Mouse (Mus musculus) kidney, embryonic 16.5 days (tissue): Measurements from ENCODE around the gene Lingo2. TPM values are rescaled to one million over a fixed set of nuclear protein-coding genes. Genes with fewer than 3 reads are reported as not detected.

Experiments
- ATAC-seq: fragments of 200-750 bp; cut with Nextera tagmentation; 2 replicates; pipeline ENCODE4 v1.8.0; 2017; ENCODE audit warnings: moderate TSS enrichment; ENCODE audit not compliant: low FRiP score, low TSS enrichment
- H3K27ac ChIP-seq: fragments of 300-500 bp; sonication (generic); 2 replicates; pipeline ENCODE4 v1.5.1; 2014; ENCODE audit warnings: low read length
- H3K27me3 ChIP-seq: fragments of 300-500 bp; sonication (generic); 2 replicates; pipeline ENCODE4 v1.6.1; 2014; ENCODE audit warnings: low read length, control low read depth, mixed read lengths; ENCODE audit not compliant: insufficient read depth
- H3K36me3 ChIP-seq: fragments of 300-500 bp; sonication (generic); 2 replicates; pipeline ENCODE4 v1.6.1; 2014; ENCODE audit warnings: low read length, control low read depth, mixed read lengths; ENCODE audit not compliant: insufficient read depth
- H3K4me1 ChIP-seq: fragments of 300-500 bp; sonication (generic); 2 replicates; pipeline ENCODE4 v1.6.1; 2014; ENCODE audit warnings: low read length, control low read depth, mixed read lengths; ENCODE audit not compliant: insufficient read depth
- H3K4me2 ChIP-seq: fragments of 300-500 bp; sonication (generic); replicated peaks from 2 replicates; pipeline ENCODE4 v1.6.1; 2014; ENCODE audit warnings: low read depth, low read length
- H3K4me3 ChIP-seq: fragments of 300-500 bp; sonication (generic); 2 replicates; pipeline ENCODE4 v1.5.1; 2014; ENCODE audit warnings: mild to moderate bottlenecking, low read length
- H3K9ac ChIP-seq: fragments of 300-500 bp; sonication (generic); replicated peaks from 2 replicates; pipeline ENCODE4 v1.6.1; 2014; ENCODE audit warnings: low read length
- H3K9me3 ChIP-seq: fragments of 300-500 bp; sonication (generic); 2 replicates; pipeline ENCODE4 v1.6.1; 2016; ENCODE audit warnings: low read length, control low read depth
- WGBS: fragments of 180-500 bp; shearing (Covaris S2); extraction: QIAGEN DNeasy Blood & Tissue Kit; methylation state at CpG from one replicate; pipeline ENCODE4 v1.1.7; 2014; 5-methylcytosine and 5-hydroxymethylcytosine counted together
- polyA plus RNA-seq: library from polyadenylated mRNA; unstranded; fragments of >200 nt; fragmentation: Nextera tagmentation; extraction: Ambion mirVana; gene quantifications from 2 replicates; pipeline ENCODE4 v1.2.1, GENCODE M21; 2015

Gene Lingo2
- polyA plus RNA-seq, 1 experiment from 2014 or later: 0.22 TPM

- Histone ChIP-seq H3K27ac (no peak overlapping the region), H3K4me2 (no peak overlapping the region), H3K36me3 (no peaks in the 10 kb centered on the region), H3K4me1 (no peaks in the 10 kb centered on the region), H3K9me3 (no peaks in the 10 kb centered on the region; the same call in 1 of the 2 replicates), H3K27me3 (no peaks in the 10 kb centered on the region), H3K9ac (no peak overlapping the region), H3K4me3 (no peak overlapping the region)
- no peak for ATAC-seq
These were observed 126.6 kb downstream of the Lingo2 start for GRCm38 (mm10) chr4:36824982-36825381.

- no peak overlapping the region for H3K27ac ChIP-seq
- no peak overlapping the region for H3K4me3 ChIP-seq
- H3K4me1 ChIP-seq: no peaks in the 10 kb centered on the region
- ATAC-seq: no peak
- no peaks in the 10 kb centered on the region for H3K36me3 ChIP-seq
- H3K9me3 ChIP-seq: no peaks in the 10 kb centered on the region
- no peak overlapping the region for H3K4me2 ChIP-seq
- H3K9ac ChIP-seq: no peak overlapping the region
- H3K27me3 ChIP-seq: no peaks in the 10 kb centered on the region
These were observed 129.6 kb downstream of the Lingo2 start for GRCm38 (mm10) chr4:36821914-36822313.

- Histone ChIP-seq H3K4me3 (no peak overlapping the region), H3K9me3 (no peaks in the 10 kb centered on the region), H3K27me3 (no peaks in the 10 kb centered on the region), H3K9ac (no peak overlapping the region), H3K36me3 (no peaks in the 10 kb centered on the region), H3K27ac (no peak overlapping the region), H3K4me2 (no peak overlapping the region), H3K4me1 (no peaks in the 10 kb centered on the region)
- ATAC-seq: no peak
- 84% methylated on average over 4 of the region's 4 CpGs for WGBS
These were observed 176.5 kb downstream of the Lingo2 start for GRCm38 (mm10) chr4:36775088-36775487.

- 53% methylated on average over 2 of the region's 2 CpGs for WGBS
- ATAC-seq: no peak
These were observed 220.9 kb downstream of the Lingo2 start for GRCm38 (mm10) chr4:36730691-36731090.

GRCm38 (mm10) chr4:36716411-36716810 is 235.1 kb downstream of the Lingo2 start:
- no peaks in the 10 kb centered on the region for H3K36me3 ChIP-seq
- ATAC-seq: no peak
- no peak overlapping the region for H3K4me2 ChIP-seq
- no peaks in the 10 kb centered on the region for H3K9me3 ChIP-seq
- no peak overlapping the region for H3K4me3 ChIP-seq
- WGBS: 71% methylated on average over 1 of the region's 1 CpGs
- H3K9ac ChIP-seq: no peak overlapping the region
- no peaks in the 10 kb centered on the region for H3K4me1 ChIP-seq
- no peak overlapping the region for H3K27ac ChIP-seq
- H3K27me3 ChIP-seq: no peaks in the 10 kb centered on the region

More at GRCm38 (mm10) chr4:36730691-36731090, 220.9 kb downstream of the Lingo2 start:
- no peaks in the 10 kb centered on the region for H3K27me3 ChIP-seq
- no peaks in the 10 kb centered on the region for H3K9me3 ChIP-seq
- no peak overlapping the region for H3K4me3 ChIP-seq
- H3K4me2 ChIP-seq: no peak overlapping the region
- no peak overlapping the region for H3K27ac ChIP-seq
- H3K4me1 ChIP-seq: no peaks in the 10 kb centered on the region
- H3K36me3 ChIP-seq: no peaks in the 10 kb centered on the region
- H3K9ac ChIP-seq: no peak overlapping the region

- Histone ChIP-seq H3K27me3 (no peaks in the 10 kb centered on the region), H3K36me3 (no peaks in the 10 kb centered on the region), H3K27ac (no peak overlapping the region), H3K4me1 (no peaks in the 10 kb centered on the region), H3K4me2 (no peak overlapping the region), H3K9ac (no peak overlapping the region), H3K9me3 (no peaks in the 10 kb centered on the region), H3K4me3 (no peak overlapping the region)
- WGBS: 87% methylated on average over 3 of the region's 3 CpGs
- ATAC-seq: no peak
These were observed 252.7 kb downstream of the Lingo2 start for GRCm38 (mm10) chr4:36698888-36699287.

- WGBS: 67% methylated on average over 2 of the region's 2 CpGs
- Histone ChIP-seq H3K9me3 (no peaks in the 10 kb centered on the region), H3K27me3 (no peaks in the 10 kb centered on the region), H3K36me3 (no peaks in the 10 kb centered on the region), H3K27ac (no peak overlapping the region), H3K4me1 (no peaks in the 10 kb centered on the region), H3K9ac (no peak overlapping the region), H3K4me2 (no peak overlapping the region), H3K4me3 (no peak overlapping the region)
- no peak for ATAC-seq
These were observed 254.7 kb downstream of the Lingo2 start for GRCm38 (mm10) chr4:36696810-36697209.

GRCm38 (mm10) chr4:36659920-36660319 is 291.6 kb downstream of the Lingo2 start:
- H3K4me3 ChIP-seq: no peak overlapping the region
- H3K9ac ChIP-seq: no peak overlapping the region
- WGBS: 82% methylated on average over 2 of the region's 2 CpGs
- no peaks in the 10 kb centered on the region for H3K9me3 ChIP-seq
- H3K4me1 ChIP-seq: no peaks in the 10 kb centered on the region
- no peak overlapping the region for H3K4me2 ChIP-seq
- H3K27me3 ChIP-seq: no peaks in the 10 kb centered on the region
- H3K36me3 ChIP-seq: no peaks in the 10 kb centered on the region
- no peak overlapping the region for H3K27ac ChIP-seq
- no peak for ATAC-seq

GRCm38 (mm10) chr4:36647753-36648152 is 303.8 kb downstream of the Lingo2 start:
- Histone ChIP-seq H3K4me2 (no peak overlapping the region), H3K9me3 (no peaks in the 10 kb centered on the region), H3K27ac (no peak overlapping the region), H3K4me1 (no peaks in the 10 kb centered on the region), H3K27me3 (no peaks in the 10 kb centered on the region), H3K9ac (no peak overlapping the region), H3K4me3 (no peak overlapping the region), H3K36me3 (no peaks in the 10 kb centered on the region)
- no peak for ATAC-seq

GRCm38 (mm10) chr4:36635666-36636065 is 315.9 kb downstream of the Lingo2 start:
- no peaks in the 10 kb centered on the region for H3K27me3 ChIP-seq
- no peak overlapping the region for H3K27ac ChIP-seq
- 83% methylated on average over 2 of the region's 2 CpGs for WGBS
- no peak overlapping the region for H3K4me2 ChIP-seq
- H3K9ac ChIP-seq: no peak overlapping the region
- no peaks in the 10 kb centered on the region for H3K9me3 ChIP-seq
- no peak for ATAC-seq
- H3K36me3 ChIP-seq: no peaks in the 10 kb centered on the region
- H3K4me3 ChIP-seq: no peak overlapping the region
- no peaks in the 10 kb centered on the region for H3K4me1 ChIP-seq

- H3K9ac ChIP-seq: no peak overlapping the region
- no peak for ATAC-seq
- no peak overlapping the region for H3K4me3 ChIP-seq
- no peaks in the 10 kb centered on the region for H3K9me3 ChIP-seq
- H3K27ac ChIP-seq: no peak overlapping the region
- H3K36me3 ChIP-seq: no peaks in the 10 kb centered on the region
- 74% methylated on average over 5 of the region's 5 CpGs for WGBS
- H3K4me2 ChIP-seq: no peak overlapping the region
- H3K4me1 ChIP-seq: no peaks in the 10 kb centered on the region
- no peaks in the 10 kb centered on the region for H3K27me3 ChIP-seq
These were observed 374.7 kb downstream of the Lingo2 start for GRCm38 (mm10) chr4:36576801-36577200.
